Mouse (Mus musculus) naive thymus-derived CD4-positive, alpha-beta T cell, adult 2 months (primary cell): ENCODE measurements around the gene Esp4.
"Not testable (repeated sequence)": the region's sequence is repeated elsewhere in the genome, so short reads cannot be mapped to it uniquely, and the experiment has no call there.

Source experiments
- DNase-seq: peaks from one replicate; pipeline ENCODE4 v3.0.0-alpha.2; 2011; ENCODE audit warnings: low read depth

Esp4 gene

DNA sequence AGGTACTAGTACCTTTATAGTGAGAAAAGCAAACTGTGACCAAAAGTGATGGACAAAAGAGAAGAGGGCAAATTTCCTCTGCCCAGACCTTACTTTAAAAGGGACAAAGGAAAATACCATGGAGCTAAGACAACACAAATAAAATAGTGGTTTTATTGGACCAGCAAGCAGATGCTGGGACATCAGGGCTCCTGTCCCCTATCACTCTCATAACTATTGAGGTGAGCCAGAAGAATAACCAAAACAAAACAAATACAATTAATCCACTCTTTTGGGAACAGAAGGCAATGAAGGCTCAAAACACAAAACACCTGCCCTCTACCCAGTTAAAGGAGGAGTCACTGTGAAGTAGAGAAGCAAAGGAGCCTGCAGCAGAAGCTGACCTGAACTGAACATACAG, at the start of gene Esp4:
Gene Esp4 (plus strand): TSS at position 301 of the 400 bp plus-strand sequence.
- no peak for DNase-seq

DNA sequence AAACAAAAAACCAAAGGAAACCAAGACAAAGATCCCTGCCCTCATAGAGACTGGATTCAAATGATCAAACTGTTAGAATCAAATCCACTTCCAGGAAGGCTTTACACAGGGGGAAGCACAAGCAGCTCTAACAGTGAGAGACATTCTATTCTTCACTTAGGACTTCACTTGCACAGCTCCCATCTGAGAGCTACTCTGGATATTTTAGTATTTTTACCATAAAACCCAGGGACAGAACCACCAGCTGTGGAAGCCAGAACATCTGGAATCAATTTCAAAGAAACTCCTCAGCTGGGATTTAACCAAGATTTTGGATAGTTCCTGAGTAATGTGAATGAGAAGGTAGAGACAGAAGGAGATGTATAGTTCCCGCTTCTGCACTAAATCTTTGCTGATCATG, 44.9 kb upstream of the Esp4 start:
- no peak for DNase-seq

DNA sequence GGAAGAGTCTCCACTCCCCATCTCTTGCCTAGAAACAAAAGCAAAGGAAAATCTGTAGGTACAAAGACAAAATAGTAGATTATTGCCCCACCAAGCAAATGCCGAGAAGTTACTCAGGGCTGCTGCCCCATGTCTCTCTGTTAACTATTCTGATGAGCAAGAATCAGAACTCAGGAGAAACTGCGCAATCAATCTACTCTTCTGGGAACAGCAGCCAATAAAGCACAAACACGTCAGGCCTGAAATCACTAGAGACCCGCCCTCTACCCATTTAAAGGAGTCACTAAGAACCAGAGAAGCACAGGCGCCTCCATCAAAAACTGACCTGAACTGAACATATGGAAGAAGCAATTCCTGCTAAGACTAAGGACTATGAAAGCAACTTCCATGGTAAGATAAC, 37.2 kb upstream of the Esp4 start, which contains the start of gene Esp6:
Gene Esp6 (plus strand): TSS at position 301 of the 400 bp plus-strand sequence.
- no peak for DNase-seq

DNA sequence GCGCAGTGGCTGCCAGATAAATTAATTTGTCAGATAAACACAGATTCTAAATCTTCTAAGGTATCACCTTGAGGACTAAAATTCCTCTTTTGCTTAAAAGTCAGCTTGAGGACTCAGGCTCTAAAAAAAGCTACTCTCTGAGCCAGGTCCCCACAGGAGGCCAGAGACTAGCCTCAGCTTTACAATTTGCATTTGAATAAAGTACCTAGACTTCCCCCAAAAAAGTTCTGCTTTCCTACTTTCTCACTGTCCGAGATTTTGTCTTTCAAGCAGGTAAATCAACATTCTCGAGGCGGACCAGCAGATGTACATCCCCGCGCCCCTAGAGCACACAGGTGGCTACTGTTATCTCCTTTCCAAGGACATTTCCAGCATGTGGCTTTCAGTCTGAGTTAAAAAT, 14.5 kb upstream of the Esp4 start:
- DNase-seq: not testable (repeated sequence)

DNA sequence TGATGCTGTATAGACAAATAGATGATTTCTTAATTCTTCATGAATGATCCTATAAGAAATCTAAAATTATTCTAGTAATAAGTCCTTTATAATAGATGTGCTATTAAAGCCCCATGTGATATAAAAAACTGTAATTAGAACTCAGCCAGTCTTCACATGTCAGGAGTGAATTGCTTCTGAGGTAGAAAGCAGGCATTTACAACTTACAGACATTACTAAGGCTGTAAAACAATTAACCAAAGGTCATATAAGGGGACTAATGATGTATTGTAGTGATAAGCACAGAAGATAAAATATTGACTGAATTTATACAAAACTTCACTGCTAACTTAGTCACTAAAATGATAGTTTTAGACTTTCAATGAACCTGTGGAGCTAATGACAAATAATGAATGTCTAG, 7.1 kb upstream of the Esp4 start:
- DNase-seq: no peak

DNA sequence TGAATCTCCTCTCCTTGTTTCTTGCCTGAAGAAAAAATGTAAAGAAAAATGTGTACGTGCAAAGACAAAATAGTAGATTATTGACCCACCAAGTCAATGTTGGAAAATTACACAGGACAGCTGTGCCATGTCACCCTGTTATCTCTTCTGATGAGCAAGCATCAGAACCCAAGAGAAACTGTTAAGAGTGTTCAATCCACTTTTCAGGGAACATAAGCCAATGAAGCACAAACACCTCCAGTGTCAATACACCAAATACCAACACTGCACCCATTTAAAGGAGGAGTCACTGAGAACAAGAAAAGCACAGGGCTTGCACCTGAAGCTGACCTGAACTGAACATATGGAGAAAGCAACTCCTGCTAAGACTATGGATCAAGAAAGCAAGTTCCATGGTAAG, 33.4 kb downstream of the Esp4 start, which contains the start of gene Esp3:
Gene Esp3 (plus strand): TSS at position 301 of the 400 bp plus-strand sequence.
- DNase-seq: not testable (repeated sequence)
